9 mouse cellular contexts compared by ENCODE assay signal in genomic region chr3:89087338-89088110, GRCm38 (mm10). TPM values are rescaled to one million over a fixed set of nuclear protein-coding genes. Genes with fewer than 3 reads are reported as not detected.
DNase-seq lines count a peak whose midpoint lies in the region; ATAC-seq and TF ChIP-seq lines count a peak whose summit lies in the region.
"Had no signal": no experiment of that assay in that cellular context is flagged by ENCODE, and none has a peak within 500 bp of the region (broad histone marks: within the 10 kb centered on the region; RNA-seq: fewer than 3 reads in every experiment).

No protein-coding gene starts in this region.

- H3K4me1 ChIP-seq in intestine, embryonic 16.5 days (ENCODE audit: control insufficient read depth, insufficient read depth, low read length), result peaks cover 24% of the 10 kb centered on the region
- H3K4me1 ChIP-seq in limb, embryonic 12.5 days (replicated peaks), result peaks cover 37% of the 10 kb centered on the region

- ATAC-seq in cerebellum, adult (ENCODE audit: insufficient number of reproducible peaks, low FRiP score, low TSS enrichment), result no peak
- ATAC-seq in intestine, embryonic 16.5 days, result no peak
- no peak for ATAC-seq in limb, embryonic 12.5 days (ENCODE audit: insufficient number of reproducible peaks, insufficient read depth, low FRiP score, low TSS enrichment, low read depth)
- ATAC-seq: Patski had no signal

- peak overlapping the region; percentile 41; the same call in 1 of the 2 replicates for H3K9ac ChIP-seq in intestine, embryonic 16.5 days (ENCODE audit: low read depth, low read length)
- peak overlapping the region; percentile 34; the same call in 1 of the 2 replicates for H3K9ac ChIP-seq in limb, embryonic 12.5 days (replicated peaks)

- intact Hi-C loops in gastrocnemius, adult 2 months (cut with DNase I), result no loop called here

- H3K36me3 ChIP-seq in intestine, embryonic 16.5 days (ENCODE audit: control insufficient read depth, insufficient read depth, low read length), result no peaks in the 10 kb centered on the region
- peaks cover 18% of the 10 kb centered on the region for H3K36me3 ChIP-seq in limb, embryonic 12.5 days
- no peaks in the 10 kb centered on the region for H3K36me3 ChIP-seq in splenic B cell, adult 2 months (ENCODE audit: control insufficient read depth, insufficient read depth, low read length, poor library complexity, severe bottlenecking)

- H3K4me3 ChIP-seq in gastrocnemius, adult 2 months, result peak overlapping the region; percentile 43
- H3K4me3 ChIP-seq in intestine, embryonic 16.5 days (ENCODE audit: low read length), result 0 out of 2 replicates have a peak overlapping the region, but pooled peaks have one; percentile 8
- H3K4me3 ChIP-seq in limb, embryonic 12.5 days (replicated peaks), result peak overlapping the region; percentile 5

- WGBS in intestine, embryonic 16.5 days, result 27% methylated on average over 21 of the region's 21 CpGs
- 25% methylated on average over 21 of the region's 21 CpGs for WGBS in limb, embryonic 12.5 days

- peak overlapping the region; percentile 41 for H3K4me2 ChIP-seq in intestine, embryonic 16.5 days (ENCODE audit: low read depth, low read length)
- H3K4me2 ChIP-seq in limb, embryonic 12.5 days, result peak overlapping the region; percentile 100

- H3K27ac ChIP-seq in gastrocnemius, adult 2 months, result peak overlapping the region; percentile 24
- no peak overlapping the region for H3K27ac ChIP-seq in intestine, embryonic 16.5 days (ENCODE audit: low read length)
- H3K27ac ChIP-seq in limb, embryonic 12.5 days, result peak overlapping the region; percentile 72

- DNase-seq in cerebellum, adult 11 months, result peak; percentile 68
- peak; percentile 84 for DNase-seq in c-Kit-positive CD71-positive TER-119-positive erythroid progenitor cells, embryonic 14.5 days (ENCODE audit: low spot score)
- peak; percentile 80 for DNase-seq in gastrocnemius, adult 2 months
- DNase-seq in monocyte, adult 2 months (ENCODE audit: low read depth in 1 of 2, low spot score in 2 of 2), result peak; percentile 59 to 81
- DNase-seq in splenic B cell, adult 2 months (ENCODE audit: low read depth, low spot score), result peak; percentile 94

- no peaks in the 10 kb centered on the region for H3K9me3 ChIP-seq in intestine, embryonic 16.5 days (ENCODE audit: control insufficient read depth, low read length)
- no peaks in the 10 kb centered on the region for H3K9me3 ChIP-seq in limb, embryonic 12.5 days

- no peaks in the 10 kb centered on the region for H3K27me3 ChIP-seq in intestine, embryonic 16.5 days (replicated peaks; ENCODE audit: control insufficient read depth, insufficient read depth, low read length)
- H3K27me3 ChIP-seq in limb, embryonic 12.5 days, result peaks cover 31% of the 10 kb centered on the region
- no peaks in the 10 kb centered on the region for H3K27me3 ChIP-seq in splenic B cell, adult 2 months (ENCODE audit: control insufficient read depth, insufficient read depth, low read length, poor library complexity, severe bottlenecking)
- H3K27me3 ChIP-seq: Patski had no signal

- TF ChIP-seq CTCF in gastrocnemius, adult 2 months (IDR thresholded peaks at IDR 0.05), result peak; percentile 78

RNA-seq across cellular contexts. Expression of gene Rusc1, which starts 5.6 kb away (rescaled TPM):
- total RNA-seq in gastrocnemius, adult 2 months (2021), result 10 to 100 TPM; 16.8 to 20.5 TPM
- 31.0 and 34.2 TPM in 2 replicates for polyA plus RNA-seq in intestine, embryonic 16.5 days (2015; fragmentation: Nextera tagmentation; extraction: Ambion mirVana)
- polyA plus RNA-seq in limb, embryonic 12.5 days (2016; fragmentation: Nextera tagmentation; extraction: Ambion mirVana), result 23.4 and 23.7 TPM in 2 replicates

RNA-seq across cellular contexts. Expression of gene Gm43738, which starts 13.4 kb away (rescaled TPM):
- total RNA-seq in gastrocnemius, adult 2 months (2021), result not detected
- polyA plus RNA-seq in intestine, embryonic 16.5 days (2015; fragmentation: Nextera tagmentation; extraction: Ambion mirVana), result 0.09 TPM in 1 of 2 replicates, not detected in the other
- 0.14 TPM in 1 of 2 replicates, not detected in the other for polyA plus RNA-seq in limb, embryonic 12.5 days (2016; fragmentation: Nextera tagmentation; extraction: Ambion mirVana)

RNA-seq across cellular contexts. Expression of gene Fdps, which starts 14.2 kb away (rescaled TPM):
- total RNA-seq in gastrocnemius, adult 2 months (2021), result 10 to 100 TPM; 24.8 to 28.8 TPM
- polyA plus RNA-seq in intestine, embryonic 16.5 days (2015; fragmentation: Nextera tagmentation; extraction: Ambion mirVana), result 625 and 664 TPM in 2 replicates
- polyA plus RNA-seq in limb, embryonic 12.5 days (2016; fragmentation: Nextera tagmentation; extraction: Ambion mirVana), result 247 and 249 TPM in 2 replicates

RNA-seq across cellular contexts. Expression of gene Pklr, which starts 48.4 kb away (rescaled TPM):
- total RNA-seq in gastrocnemius, adult 2 months (2021), result not detected
- 148 and 174 TPM in 2 replicates for polyA plus RNA-seq in intestine, embryonic 16.5 days (2015; fragmentation: Nextera tagmentation; extraction: Ambion mirVana)
- polyA plus RNA-seq in limb, embryonic 12.5 days (2016; fragmentation: Nextera tagmentation; extraction: Ambion mirVana), result 0.24 and 0.36 TPM in 2 replicates
